Mouse (Mus musculus): ENCODE measurements around the gene Clic4. TPM values are rescaled to one million over a fixed set of nuclear protein-coding genes. Genes with fewer than 3 reads are reported as not detected.
"Not testable (repeated sequence)": the region's sequence is repeated elsewhere in the genome, so short reads cannot be mapped to it uniquely, and the experiment has no call there.

Clic4 gene
- total RNA-seq, 2 experiments from 2014 or later = 109 to 115 TPM

GRCm38 (mm10) chr4:135192841-135193240 lies 79.8 kb downstream of the Clic4 start:
- peak in 1 of 2 experiments; percentile 14 for DNase-seq (ENCODE audit: low spot score in 2 of 2)

GRCm38 (mm10) chr4:135191604-135192003 lies 81.0 kb downstream of the Clic4 start:
- no peak for DNase-seq (ENCODE audit: low spot score in 2 of 2)

DNA sequence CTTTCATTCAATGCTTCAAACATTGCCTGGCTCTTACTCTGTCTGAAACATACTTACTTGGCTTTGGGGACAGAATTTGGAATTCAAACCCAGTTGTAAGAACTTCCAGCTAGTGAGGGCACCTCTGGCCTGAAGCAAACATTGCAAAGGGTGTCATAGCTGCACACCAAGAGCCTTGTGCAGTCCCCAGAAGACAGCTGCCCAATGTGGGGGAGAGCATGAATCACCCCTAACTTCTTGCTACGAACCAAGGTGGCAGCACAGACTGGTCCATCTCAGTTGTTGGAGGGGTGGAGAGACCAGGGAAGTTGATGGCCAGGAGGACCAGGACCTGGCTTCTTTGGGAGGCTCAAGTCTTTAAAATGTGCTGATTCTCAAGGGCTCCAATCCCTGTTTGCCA lies 81.4 kb downstream of the Clic4 start:
- DNase-seq (ENCODE audit: low spot score in 2 of 2) = no peak

GRCm38 (mm10) chr4:135190364-135190763 lies 82.2 kb downstream of the Clic4 start:
- DNase-seq (ENCODE audit: low spot score in 2 of 2) = no peak

DNA sequence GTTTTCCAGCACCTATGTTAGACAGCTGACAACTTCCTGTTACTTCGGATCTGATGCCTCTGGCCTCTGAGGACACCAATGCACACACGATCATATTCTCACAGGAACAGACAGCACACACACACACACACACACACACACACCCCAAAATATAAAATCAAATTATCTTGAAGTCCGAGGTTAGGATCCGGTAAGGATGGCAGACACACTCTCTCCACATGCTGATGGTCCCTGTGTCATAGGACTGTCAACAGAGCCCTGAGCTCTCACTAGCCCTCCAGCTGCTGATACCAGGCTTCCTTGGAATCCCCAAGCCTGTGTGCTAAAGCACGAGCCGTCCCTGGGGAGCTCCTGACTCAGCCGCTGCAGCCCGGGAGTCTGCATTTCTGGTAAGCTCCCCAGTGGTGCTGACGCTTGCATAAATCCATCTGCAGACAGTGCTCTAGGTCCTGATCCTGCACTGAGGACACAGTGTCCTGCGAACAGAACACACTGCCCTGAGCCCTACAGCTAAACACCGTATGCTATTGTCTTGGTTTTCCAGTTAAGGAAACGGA lies 83.1 kb downstream of the Clic4 start:
- peak in 1 of 2 experiments; percentile 9 for DNase-seq (ENCODE audit: low spot score in 2 of 2)

DNA sequence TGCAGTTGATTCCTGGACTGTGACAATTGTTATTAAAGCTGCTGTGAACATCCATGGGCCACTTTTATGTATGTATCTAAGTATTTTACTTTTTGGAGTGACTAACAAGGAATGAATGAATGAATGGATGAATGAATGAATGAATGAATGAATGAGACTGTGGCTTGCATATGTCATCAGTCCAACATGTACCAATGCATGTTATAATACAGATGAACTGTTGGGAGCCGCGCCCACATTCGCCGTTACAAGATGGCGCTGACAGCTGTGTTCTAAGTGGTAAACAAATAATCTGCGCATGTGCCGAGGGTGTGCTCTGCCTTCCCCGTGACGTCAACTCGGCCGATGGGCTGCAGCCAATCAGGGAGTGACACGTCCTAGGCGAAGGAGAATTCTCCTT lies 88.3 kb downstream of the Clic4 start:
- DNase-seq (ENCODE audit: low spot score in 2 of 2) = not testable (repeated sequence)

DNA sequence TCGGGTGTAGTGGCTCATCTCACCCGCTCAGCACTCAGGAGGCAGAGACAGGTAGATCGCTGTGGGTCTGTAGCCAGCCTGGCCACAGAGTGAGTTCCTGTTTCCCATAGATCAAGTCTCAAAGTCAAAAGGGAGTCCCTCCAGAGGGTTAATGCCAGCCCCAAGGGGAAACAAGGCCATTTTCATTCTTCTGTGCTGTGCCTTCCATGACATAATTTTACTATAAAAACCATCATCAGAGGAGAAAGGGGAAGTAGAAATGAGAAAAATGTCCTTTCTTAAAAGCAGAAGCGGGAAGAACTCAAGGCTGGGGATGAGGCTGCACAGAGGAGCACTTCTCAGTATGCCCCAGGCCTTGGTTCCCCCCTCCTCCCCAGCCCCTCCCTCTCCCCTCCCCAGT lies 90.8 kb downstream of the Clic4 start:
- no peak for DNase-seq (ENCODE audit: low spot score in 2 of 2)

DNA sequence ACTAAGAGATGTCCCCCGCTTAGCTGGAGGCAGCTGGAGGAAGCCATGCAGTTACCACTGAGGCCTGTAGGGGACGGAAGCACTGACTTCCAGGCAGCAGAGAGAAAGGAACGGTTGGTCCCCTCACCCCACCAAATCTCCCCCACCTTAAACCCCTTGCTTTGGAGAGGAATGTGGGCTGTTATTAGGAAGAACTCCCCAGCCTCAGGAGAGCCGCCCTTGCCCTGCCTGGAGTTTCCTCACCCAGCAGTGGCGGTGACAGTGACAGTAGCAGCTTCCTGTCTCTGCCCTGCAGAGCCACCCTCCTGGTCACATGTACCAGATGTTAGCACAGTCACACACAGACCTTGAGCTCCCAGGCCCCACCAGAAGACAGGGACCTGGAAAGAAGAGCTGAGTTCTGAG lies 93.5 kb downstream of the Clic4 start:
- no peak for DNase-seq (ENCODE audit: low spot score in 2 of 2)

DNA sequence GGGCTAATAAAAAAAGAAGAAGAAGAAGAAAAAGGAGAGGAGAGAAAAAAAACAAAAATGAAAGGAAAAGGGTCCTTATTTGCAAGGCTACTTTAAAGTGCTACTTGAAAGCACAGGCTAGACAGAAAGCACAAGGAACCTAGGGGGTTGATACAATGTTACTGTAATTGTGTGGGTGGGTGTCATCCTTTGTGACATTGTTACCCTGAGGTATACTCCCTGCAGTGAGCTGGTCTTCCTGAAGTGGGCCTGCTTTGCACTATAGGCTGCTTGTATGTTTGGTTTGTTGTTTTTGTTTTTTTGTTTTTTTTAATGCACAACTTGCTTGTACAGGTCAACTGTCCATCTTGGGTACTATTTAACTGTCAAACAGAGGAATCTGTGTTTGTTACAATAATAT lies 95.0 kb downstream of the Clic4 start:
- DNase-seq (ENCODE audit: low spot score in 2 of 2) = no peak

- no peak for DNase-seq (ENCODE audit: low spot score in 2 of 2)
These were observed 97.1 kb downstream of the Clic4 start for GRCm38 (mm10) chr4:135175406-135176120.

DNA sequence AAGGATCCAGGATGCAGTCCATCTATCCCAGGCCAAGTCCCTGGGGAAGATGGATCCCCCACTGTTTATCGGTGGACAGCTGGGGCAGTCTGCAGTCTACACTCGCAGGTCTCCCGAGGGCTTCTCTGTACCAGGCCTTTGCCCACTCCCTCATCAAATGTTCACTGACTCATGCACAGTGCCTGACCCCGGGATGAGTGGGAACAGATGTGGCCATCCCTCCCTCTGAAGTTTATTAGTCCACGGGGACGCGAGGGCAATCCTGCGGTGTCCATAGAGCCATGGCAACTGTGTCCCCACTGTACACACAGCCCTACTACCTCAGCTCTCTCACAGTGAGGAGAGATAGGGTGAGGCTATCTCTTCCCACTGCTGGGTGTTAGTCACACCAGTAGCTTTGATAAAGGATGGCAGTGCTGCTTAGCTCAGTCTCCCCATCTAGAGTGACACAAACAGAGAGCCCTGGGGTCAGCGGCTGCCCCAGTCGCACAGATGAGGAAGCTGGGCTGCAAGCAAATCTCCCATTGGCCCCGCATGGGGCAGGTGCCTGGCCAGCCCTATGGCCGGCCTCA lies 101.2 kb downstream of the Clic4 start:
- DNase-seq (ENCODE audit: low spot score in 2 of 2) = no peak

- no peak for DNase-seq (ENCODE audit: low spot score in 2 of 2)
These were observed 103.1 kb downstream of the Clic4 start for GRCm38 (mm10) chr4:135169501-135169900.

DNA sequence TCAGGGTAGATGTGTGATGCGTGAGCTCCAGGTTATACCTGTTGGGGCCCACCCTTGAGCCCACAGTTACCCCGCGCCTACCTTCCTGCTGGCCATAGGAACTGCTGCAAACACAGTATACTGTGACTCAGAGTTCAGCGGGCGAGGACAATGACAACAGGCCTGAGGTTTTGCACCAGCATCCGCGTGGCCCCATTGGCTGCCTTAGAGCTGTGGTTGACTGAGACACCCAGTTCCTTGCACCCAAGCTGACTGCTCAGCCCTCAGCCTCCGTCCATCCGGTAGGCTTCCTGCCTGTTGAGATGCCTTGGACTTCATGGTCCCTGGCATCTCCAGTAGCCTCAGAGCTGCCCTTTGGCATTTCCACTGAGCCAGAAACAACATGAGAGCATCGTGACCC lies 103.5 kb downstream of the Clic4 start:
- no peak for DNase-seq (ENCODE audit: low spot score in 2 of 2)

GRCm38 (mm10) chr4:135167816-135168527 lies 104.6 kb downstream of the Clic4 start:
- DNase-seq (ENCODE audit: low spot score in 2 of 2) = no peak

GRCm38 (mm10) chr4:135166413-135167225 lies 106.0 kb downstream of the Clic4 start:
- DNase-seq (ENCODE audit: low spot score in 2 of 2) = no peak

GRCm38 (mm10) chr4:135165761-135166160 lies 106.9 kb downstream of the Clic4 start:
- DNase-seq (ENCODE audit: low spot score in 2 of 2) = no peak

Other genes with a start within 250 kb of the Clic4 start
- under 1 TPM; 0.34 to 0.49 TPM for gene Runx3, start 152.2 kb downstream of the Clic4 start, total RNA-seq (2021)
- gene Srrm1, start 80.5 kb upstream of the Clic4 start, total RNA-seq (2021) = 100 to 1,000 TPM; 107 to 123 TPM
- gene Ncmap, start 125.4 kb upstream of the Clic4 start, total RNA-seq (2021) = 1 to 10 TPM; 7.5 to 9.9 TPM
- gene Rcan3, start 161.0 kb upstream of the Clic4 start, total RNA-seq (2021) = 10 to 100 TPM; 17.3 to 17.9 TPM
- gene Stpg1, start 222.0 kb upstream of the Clic4 start, total RNA-seq (2021) = not detected
- gene Nipal3, start 222.2 kb upstream of the Clic4 start, total RNA-seq (2021) = 1 to 10 TPM; 5.5 to 6.5 TPM